Mouse (Mus musculus): Measurements from ENCODE around the gene Gmds.

DNA sequence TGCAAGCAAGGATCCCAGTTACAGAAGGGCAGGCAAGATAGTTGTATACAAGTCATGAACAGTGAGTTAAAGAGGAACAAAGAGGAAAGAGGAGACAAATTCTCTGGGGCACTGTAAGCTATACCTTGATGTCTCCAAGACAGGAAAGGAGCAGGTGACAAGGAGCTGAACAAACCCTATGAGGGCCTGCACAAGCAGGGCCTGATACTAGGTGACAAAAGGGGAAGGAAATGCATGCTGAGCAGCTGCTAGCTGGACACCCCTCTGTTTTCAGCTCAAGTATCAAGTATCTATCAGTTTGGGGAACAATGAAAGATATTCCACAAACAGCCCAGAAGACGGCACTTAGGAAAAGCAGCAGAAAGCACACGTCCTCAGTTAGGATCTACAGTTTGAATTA is 193.4 kb downstream of the Gmds start:
- TF ChIP-seq POLR2A (IDR thresholded peaks at IDR 0.05; ENCODE audit: extremely low read depth, insufficient read depth, low read length) (no peak), CTCF (IDR thresholded peaks at IDR 0.05; ENCODE audit: low read depth, low read length) (no peak)
